Mouse (Mus musculus): ENCODE measurements around the gene Xbp1. TPM values are rescaled to one million over a fixed set of nuclear protein-coding genes. Genes with fewer than 3 reads are reported as not detected.
"Not testable (repeated sequence)": the region's sequence is repeated elsewhere in the genome, so short reads cannot be mapped to it uniquely, and the experiment has no call there.

Xbp1 gene
- polyA plus RNA-seq, 1 experiment: 133 TPM

- H3K27ac ChIP-seq (ENCODE audit: insufficient read depth, low read depth, low read length): no peak overlapping the region
Observed at GRCm38 (mm10) chr11:5526573-5527439, 6.3 kb downstream of the Xbp1 start.

DNA sequence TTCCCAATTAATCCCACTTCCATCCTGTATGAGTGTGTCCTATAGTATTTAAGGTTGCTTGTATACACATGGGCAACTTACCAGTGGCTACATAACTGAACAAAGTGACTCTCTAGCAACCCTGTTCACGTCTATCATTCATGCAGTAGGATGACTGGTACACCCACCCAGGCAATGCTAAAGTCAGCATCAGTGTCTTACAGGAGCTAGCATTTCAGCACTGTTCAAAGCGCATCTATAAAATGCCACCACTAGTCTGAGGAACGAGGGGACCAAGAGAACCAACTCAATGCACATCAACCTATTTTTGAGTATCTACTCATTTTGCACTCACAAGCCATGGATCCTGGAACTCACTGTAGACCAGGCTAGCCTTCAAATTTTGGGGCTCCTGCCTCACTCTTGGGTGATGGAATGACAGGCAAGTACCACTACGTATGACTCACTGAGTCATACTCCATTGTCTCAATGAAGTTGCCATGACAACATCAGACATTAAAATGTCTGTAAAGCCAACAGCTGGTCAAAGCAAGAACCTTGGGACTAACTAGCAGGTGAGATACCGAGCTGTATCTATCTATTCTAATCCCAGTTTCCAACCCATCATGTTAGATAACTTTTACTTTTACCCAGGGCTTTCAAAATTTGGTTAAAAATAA lies 7.5 kb downstream of the Xbp1 start:
- TF ChIP-seq CTCF (IDR thresholded peaks at IDR 0.05; ENCODE audit: low read depth, low read length) (no peak), POLR2A (IDR thresholded peaks at IDR 0.05; ENCODE audit: borderline replicate concordance, low read depth, low read length) (no peak)
- H3K27ac ChIP-seq (ENCODE audit: insufficient read depth, low read depth, low read length): no peak overlapping the region

More at GRCm38 (mm10) chr11:5526573-5527439, 6.3 kb downstream of the Xbp1 start:
- no peak overlapping the region for H3K4me3 ChIP-seq (ENCODE audit: insufficient read depth, low read length)
- TF ChIP-seq POLR2A (IDR thresholded peaks at IDR 0.05; ENCODE audit: borderline replicate concordance, low read depth, low read length) (no peak), CTCF (IDR thresholded peaks at IDR 0.05; ENCODE audit: low read depth, low read length) (no peak)
- H3K4me1 ChIP-seq (ENCODE audit: control insufficient read depth, insufficient read depth, low read length): peaks cover 37% of the 10 kb centered on the region

DNA sequence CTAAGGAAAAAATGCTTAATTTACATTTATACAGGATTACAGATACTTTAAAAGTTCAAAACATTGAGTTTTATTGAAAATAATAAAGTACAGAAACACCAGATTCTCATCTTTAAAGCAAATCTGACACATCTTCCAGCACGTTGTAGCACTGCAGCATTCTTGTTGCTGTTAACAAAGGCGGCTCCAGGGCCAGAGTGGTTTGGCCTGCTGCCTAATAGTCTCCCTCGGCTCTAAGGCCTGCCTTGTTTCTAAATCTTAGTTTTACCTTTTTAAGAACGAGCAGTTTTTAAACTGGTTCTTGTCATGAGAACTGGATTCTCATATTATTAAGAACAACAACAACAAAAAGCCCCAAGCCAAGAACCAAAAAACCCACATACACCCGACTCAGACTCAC lies 8.4 kb downstream of the Xbp1 start:
- TF ChIP-seq POLR2A (IDR thresholded peaks at IDR 0.05; ENCODE audit: borderline replicate concordance, low read depth, low read length) (no peak), CTCF (IDR thresholded peaks at IDR 0.05; ENCODE audit: low read depth, low read length) (no peak)
- Histone ChIP-seq H3K27ac (ENCODE audit: insufficient read depth, low read depth, low read length) (no peak overlapping the region), H3K4me3 (ENCODE audit: insufficient read depth, low read length) (no peak overlapping the region), H3K4me1 (ENCODE audit: control insufficient read depth, insufficient read depth, low read length) (peaks cover 24% of the 10 kb centered on the region)

More for the DNA sequence above, 7.5 kb downstream of the Xbp1 start:
- peaks cover 33% of the 10 kb centered on the region for H3K4me1 ChIP-seq (ENCODE audit: control insufficient read depth, insufficient read depth, low read length)
- H3K4me3 ChIP-seq (ENCODE audit: insufficient read depth, low read length): no peak overlapping the region

DNA sequence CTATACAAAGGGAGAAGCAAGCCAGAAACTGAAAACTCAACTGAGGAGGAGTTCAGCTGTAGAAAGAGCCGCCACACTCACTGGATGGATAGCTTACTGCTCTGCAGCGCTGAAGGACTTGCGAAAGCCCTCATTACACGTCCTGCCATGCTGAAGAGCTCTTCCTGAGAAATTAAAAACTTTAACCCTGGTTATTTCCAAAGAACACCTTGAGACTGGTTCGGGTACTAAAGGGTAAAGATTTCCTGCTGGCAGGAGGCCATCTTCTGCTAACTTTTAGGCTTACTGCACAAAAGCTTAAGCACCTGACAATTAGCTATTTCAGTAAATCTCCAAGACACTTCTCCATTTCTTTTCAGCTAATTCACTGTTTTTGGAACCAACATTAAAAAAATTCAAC lies 9.7 kb downstream of the Xbp1 start:
- 0 out of 2 replicates have a peak overlapping the region, but pooled peaks have one; percentile 15 for H3K27ac ChIP-seq (ENCODE audit: insufficient read depth, low read depth, low read length)
- H3K4me1 ChIP-seq (ENCODE audit: control insufficient read depth, insufficient read depth, low read length): peaks cover 17% of the 10 kb centered on the region
- no peak overlapping the region for H3K4me3 ChIP-seq (ENCODE audit: insufficient read depth, low read length)
- no peak for TF ChIP-seq CTCF (IDR thresholded peaks at IDR 0.05; ENCODE audit: low read depth, low read length)

DNA sequence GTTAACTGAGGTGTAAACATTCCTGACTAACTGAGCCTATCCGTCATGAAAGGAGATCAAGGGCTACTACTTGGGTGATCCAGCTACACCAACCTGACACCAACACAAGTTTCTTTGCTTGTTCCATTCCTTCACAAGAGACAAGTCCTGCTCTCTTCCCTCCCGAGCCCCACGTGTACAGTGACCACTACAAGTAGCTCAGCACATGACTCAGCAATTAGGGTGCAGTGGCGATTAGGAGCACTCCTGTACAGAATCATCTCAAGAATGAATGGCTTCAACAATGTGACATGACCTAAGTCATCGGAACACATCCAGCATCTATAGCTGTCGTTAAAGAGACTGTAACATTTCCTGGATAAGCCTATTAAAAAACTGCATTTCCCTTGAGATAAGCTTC lies 10.3 kb downstream of the Xbp1 start:
- peak overlapping the region; percentile 48; the same call in 1 of the 2 replicates for H3K27ac ChIP-seq (ENCODE audit: insufficient read depth, low read depth, low read length)
- H3K4me3 ChIP-seq (ENCODE audit: insufficient read depth, low read length): no peak overlapping the region
- peaks cover 17% of the 10 kb centered on the region for H3K4me1 ChIP-seq (ENCODE audit: control insufficient read depth, insufficient read depth, low read length)
- TF ChIP-seq CTCF (IDR thresholded peaks at IDR 0.05; ENCODE audit: low read depth, low read length): no peak
- TF ChIP-seq POLR2A (IDR thresholded peaks at IDR 0.05; ENCODE audit: borderline replicate concordance, low read depth, low read length): no peak

GRCm38 (mm10) chr11:5533108-5533507 lies 12.6 kb downstream of the Xbp1 start:
- H3K4me1 ChIP-seq (ENCODE audit: control insufficient read depth, insufficient read depth, low read length): peaks cover 17% of the 10 kb centered on the region
- no peak overlapping the region for H3K27ac ChIP-seq (ENCODE audit: insufficient read depth, low read depth, low read length)
- H3K4me3 ChIP-seq (ENCODE audit: insufficient read depth, low read length): no peak overlapping the region
- no peak for TF ChIP-seq CTCF (IDR thresholded peaks at IDR 0.05; ENCODE audit: low read depth, low read length)
- no peak for TF ChIP-seq POLR2A (IDR thresholded peaks at IDR 0.05; ENCODE audit: borderline replicate concordance, low read depth, low read length)

- H3K27ac ChIP-seq (ENCODE audit: insufficient read depth, low read depth, low read length); H3K4me1 ChIP-seq (ENCODE audit: control insufficient read depth, insufficient read depth, low read length); H3K4me3 ChIP-seq (ENCODE audit: insufficient read depth, low read length): not testable (repeated sequence)
Observed at GRCm38 (mm10) chr11:5537454-5537853, 17.0 kb downstream of the Xbp1 start.

DNA sequence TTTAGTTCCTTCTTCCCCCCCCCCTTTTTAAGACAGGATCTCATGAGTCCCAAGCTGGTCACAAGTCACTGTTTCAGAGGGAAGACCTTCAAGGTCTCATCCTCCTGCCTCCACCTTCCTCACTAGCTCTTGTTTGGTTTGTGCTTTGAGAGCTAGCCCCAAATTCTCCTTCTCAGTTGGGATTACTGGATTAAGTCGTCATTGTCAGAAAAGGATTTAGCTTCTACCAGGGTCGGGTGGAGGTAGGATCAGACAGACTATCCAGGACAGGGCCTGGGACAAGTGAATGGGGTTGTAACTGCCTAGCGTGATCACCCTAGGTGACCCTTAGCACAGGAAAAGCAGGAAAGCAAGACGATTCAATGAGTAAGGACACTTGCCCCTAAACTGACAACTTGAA lies 19.9 kb downstream of the Xbp1 start:
- H3K4me3 ChIP-seq (ENCODE audit: insufficient read depth, low read length): peak overlapping the region; percentile 72
- H3K4me1 ChIP-seq (ENCODE audit: control insufficient read depth, insufficient read depth, low read length): peaks cover 22% of the 10 kb centered on the region
- H3K27ac ChIP-seq (ENCODE audit: insufficient read depth, low read depth, low read length): no peak overlapping the region
- TF ChIP-seq POLR2A (IDR thresholded peaks at IDR 0.05; ENCODE audit: borderline replicate concordance, low read depth, low read length) (no peak), CTCF (IDR thresholded peaks at IDR 0.05; ENCODE audit: low read depth, low read length) (no peak)

GRCm38 (mm10) chr11:5541230-5541798 lies 20.9 kb downstream of the Xbp1 start:
- H3K4me3 ChIP-seq (ENCODE audit: insufficient read depth, low read length): peak overlapping the region; percentile 72
- peaks cover 28% of the 10 kb centered on the region for H3K4me1 ChIP-seq (ENCODE audit: control insufficient read depth, insufficient read depth, low read length)
- peak overlapping the region; percentile 42 for H3K27ac ChIP-seq (ENCODE audit: insufficient read depth, low read depth, low read length)
- no peak for TF ChIP-seq POLR2A (IDR thresholded peaks at IDR 0.05; ENCODE audit: borderline replicate concordance, low read depth, low read length)
- no peak for TF ChIP-seq CTCF (IDR thresholded peaks at IDR 0.05; ENCODE audit: low read depth, low read length)
